Mouse (Mus musculus) liver, embryonic 16.5 days (tissue): ENCODE measurements at regions not wholly inside any gene's neighbourhood (a gene's known extent, or its start where the extent isn't known, plus 50 kb on each side); places are given as distances from the start of the nearest gene placed in this dataset.
A peak's percentile ranks its signal among the peaks of the same experiment; 100 is the strongest.

Source experiments
- ATAC-seq: fragments of 200-750 bp; cut with Nextera tagmentation; 2 replicates; pipeline ENCODE4 v1.8.0; 2017; ENCODE audit warnings: low read depth, mild to moderate bottlenecking, moderate number of reproducible peaks, moderate library complexity
- H3K27ac ChIP-seq: fragments of 300-500 bp; sonication (generic); 2 replicates; pipeline ENCODE4 v1.5.1; 2014; ENCODE audit warnings: mild to moderate bottlenecking, low read length
- H3K27me3 ChIP-seq: fragments of 300-500 bp; sonication (generic); 2 replicates; pipeline ENCODE4 v1.6.1; 2014; ENCODE audit warnings: low read depth, low read length, mixed read lengths; ENCODE audit not compliant: control insufficient read depth, insufficient read depth
- H3K36me3 ChIP-seq: fragments of 300-500 bp; sonication (generic); 2 replicates; pipeline ENCODE4 v1.6.1; 2014; ENCODE audit warnings: mild to moderate bottlenecking; ENCODE audit not compliant: control insufficient read depth, insufficient read depth
- H3K4me1 ChIP-seq: fragments of 300-500 bp; sonication (generic); 2 replicates; pipeline ENCODE4 v1.6.1; 2014; ENCODE audit warnings: low read depth, low read length, mixed read lengths; ENCODE audit not compliant: control insufficient read depth
- H3K4me2 ChIP-seq: fragments of 300-500 bp; sonication (generic); 2 replicates; pipeline ENCODE4 v1.6.1; 2014; ENCODE audit warnings: low read depth, low read length, mixed read lengths
- H3K4me3 ChIP-seq: fragments of 300-500 bp; sonication (generic); 2 replicates; pipeline ENCODE4 v1.5.1; 2014; ENCODE audit warnings: low read depth, mild to moderate bottlenecking, low read length
- H3K9ac ChIP-seq: fragments of 300-500 bp; sonication (generic); 2 replicates; pipeline ENCODE4 v1.6.1; 2014; ENCODE audit warnings: low read depth, low read length
- H3K9me3 ChIP-seq: fragments of 300-500 bp; sonication (generic); replicated peaks from 2 replicates; pipeline ENCODE4 v1.6.1; 2016; ENCODE audit warnings: low read length; ENCODE audit not compliant: control insufficient read depth
- WGBS: fragments of 180-500 bp; shearing (Covaris S2); extraction: QIAGEN DNeasy Blood & Tissue Kit; methylation state at CpG from one replicate; pipeline ENCODE4 v1.1.7; 2014; ENCODE audit not compliant: insufficient replicate concordance; 5-methylcytosine and 5-hydroxymethylcytosine counted together

DNA sequence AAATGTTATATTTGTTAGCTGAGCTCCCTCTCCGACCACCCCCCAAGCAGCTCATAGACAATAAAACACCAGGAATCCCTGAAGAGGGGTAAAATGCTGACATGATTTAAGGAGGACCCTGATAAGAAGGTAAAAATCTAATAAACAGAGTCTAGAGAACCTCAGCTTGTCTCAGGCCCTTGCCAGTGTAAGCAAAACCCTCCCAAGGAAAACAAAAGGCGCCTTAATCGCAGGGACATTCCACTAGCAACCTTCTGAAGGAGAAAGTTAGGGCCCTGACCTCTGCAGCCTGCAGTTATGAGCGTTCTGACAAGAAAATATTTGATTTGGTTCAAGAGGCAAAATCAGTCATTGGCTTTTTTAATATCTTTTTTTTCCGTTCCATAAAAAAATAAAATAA, 212.2 kb downstream of the Gm10295 start:
- H3K9me3 ChIP-seq: no peaks in the 10 kb centered on the region
- no peaks in the 10 kb centered on the region for H3K4me1 ChIP-seq
- no peak overlapping the region for H3K27ac ChIP-seq
- H3K9ac ChIP-seq: no peak overlapping the region
- H3K27me3 ChIP-seq: no peaks in the 10 kb centered on the region
- H3K4me2 ChIP-seq: no peak overlapping the region
- no peak overlapping the region for H3K4me3 ChIP-seq
- ATAC-seq: no peak
- WGBS: 48% methylated on average over 5 of the region's 5 CpGs
- no peaks in the 10 kb centered on the region for H3K36me3 ChIP-seq

DNA sequence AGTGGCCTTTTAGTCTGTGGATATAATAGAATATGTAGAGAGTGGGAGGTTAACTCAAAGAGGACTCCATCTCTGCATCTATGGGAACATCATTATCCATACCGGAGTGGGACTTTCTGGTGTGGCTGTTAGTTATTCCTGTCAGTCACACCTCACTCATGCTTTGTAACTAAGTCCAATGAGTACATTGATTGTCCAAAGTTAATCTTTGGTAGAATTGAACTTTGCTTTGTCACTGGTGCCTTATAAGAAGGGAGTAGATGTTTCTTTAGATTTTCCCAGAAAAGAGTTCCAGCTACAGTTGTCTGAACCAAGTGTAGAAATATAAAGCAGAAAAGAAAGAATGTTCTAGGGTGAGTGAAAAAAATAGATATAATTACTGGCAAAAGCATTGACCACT, 221.3 kb downstream of the Gm10295 start:
- ATAC-seq: peak; percentile 24; the same call in 1 of the 2 replicates
- Histone ChIP-seq H3K36me3 (no peaks in the 10 kb centered on the region), H3K27me3 (no peaks in the 10 kb centered on the region), H3K9me3 (no peaks in the 10 kb centered on the region), H3K4me1 (no peaks in the 10 kb centered on the region), H3K4me2 (no peak overlapping the region), H3K4me3 (no peak overlapping the region), H3K27ac (no peak overlapping the region), H3K9ac (no peak overlapping the region)
- 57% methylated on average over 1 of the region's 1 CpGs for WGBS

DNA sequence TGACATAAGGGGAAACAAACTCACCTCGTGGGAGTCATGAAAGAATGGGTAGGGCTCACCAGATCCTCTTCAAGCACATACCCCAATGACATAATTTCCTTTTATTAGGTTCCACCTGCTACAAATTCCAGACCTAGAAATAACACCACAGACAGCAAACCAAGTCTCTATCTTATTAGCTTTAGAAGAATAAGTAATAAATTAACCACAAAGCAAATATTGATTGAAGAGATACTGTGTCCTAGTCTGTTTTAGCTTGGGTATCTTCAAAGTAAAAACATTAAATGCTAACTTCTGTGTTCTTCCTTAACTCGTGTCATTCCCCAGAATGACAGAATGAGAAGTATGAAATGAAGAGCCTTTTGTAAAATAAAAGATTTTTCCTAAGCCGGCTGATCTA, 222.4 kb downstream of the Gm10295 start:
- Histone ChIP-seq H3K9me3 (no peaks in the 10 kb centered on the region), H3K36me3 (no peaks in the 10 kb centered on the region), H3K27me3 (no peaks in the 10 kb centered on the region), H3K4me1 (no peaks in the 10 kb centered on the region), H3K4me3 (no peak overlapping the region), H3K9ac (no peak overlapping the region), H3K27ac (no peak overlapping the region), H3K4me2 (no peak overlapping the region)
- peak; percentile 67 for ATAC-seq
- WGBS: 37% methylated on average over 3 of the region's 3 CpGs

DNA sequence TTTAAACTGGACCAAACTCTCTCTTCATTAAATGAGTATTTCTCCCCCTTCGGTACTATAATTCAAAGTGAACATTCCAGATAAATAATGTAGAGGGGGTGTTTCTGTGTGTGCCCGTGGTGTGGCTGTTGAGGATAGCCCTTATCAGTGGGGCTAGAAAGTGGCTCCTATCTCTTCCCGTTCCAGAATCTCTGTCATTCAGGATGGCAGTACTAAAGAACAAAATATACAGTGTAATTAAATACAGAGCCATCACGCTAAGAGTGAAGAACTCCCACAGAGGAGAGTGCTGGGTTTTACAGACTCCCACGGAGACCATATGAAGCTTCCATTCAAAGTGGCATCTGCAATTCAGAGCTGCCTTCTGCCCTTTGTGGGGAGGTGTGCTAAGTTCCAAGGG, 229.8 kb downstream of the Gm10295 start:
- 39% methylated on average over 5 of the region's 5 CpGs for WGBS
- no peaks in the 10 kb centered on the region for H3K36me3 ChIP-seq
- H3K4me1 ChIP-seq: no peaks in the 10 kb centered on the region
- H3K4me3 ChIP-seq: no peak overlapping the region
- no peaks in the 10 kb centered on the region for H3K27me3 ChIP-seq
- H3K27ac ChIP-seq: no peak overlapping the region
- no peak for ATAC-seq
- H3K9me3 ChIP-seq: no peaks in the 10 kb centered on the region
- no peak overlapping the region for H3K4me2 ChIP-seq
- H3K9ac ChIP-seq: no peak overlapping the region

DNA sequence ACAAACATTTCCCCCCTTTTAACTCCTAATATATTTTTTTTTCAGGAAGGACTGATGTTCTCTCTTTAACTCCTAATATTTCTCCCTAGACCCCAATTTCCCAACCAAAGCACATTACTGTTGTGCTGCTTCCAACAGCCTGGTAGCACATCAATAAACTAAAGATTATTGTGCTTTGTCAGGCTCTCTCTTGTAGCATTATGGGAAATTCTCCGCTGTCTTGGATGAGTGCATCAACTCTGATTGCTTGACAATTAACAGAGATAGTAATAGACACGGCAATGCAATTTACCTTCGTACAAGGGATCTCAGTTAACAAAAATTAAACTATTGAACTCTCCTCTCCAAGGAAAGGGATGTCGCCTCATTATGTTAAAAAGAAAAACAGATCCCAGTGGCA, 230.3 kb downstream of the Gm10295 start:
- 67% methylated on average over 4 of the region's 4 CpGs for whole genome bisulfite sequencing
- Histone ChIP-seq H3K4me3 (no peak overlapping the region), H3K9me3 (no peaks in the 10 kb centered on the region), H3K4me1 (no peaks in the 10 kb centered on the region), H3K4me2 (no peak overlapping the region), H3K27me3 (no peaks in the 10 kb centered on the region), H3K9ac (no peak overlapping the region), H3K36me3 (no peaks in the 10 kb centered on the region), H3K27ac (no peak overlapping the region)
- ATAC-seq: no peak

DNA sequence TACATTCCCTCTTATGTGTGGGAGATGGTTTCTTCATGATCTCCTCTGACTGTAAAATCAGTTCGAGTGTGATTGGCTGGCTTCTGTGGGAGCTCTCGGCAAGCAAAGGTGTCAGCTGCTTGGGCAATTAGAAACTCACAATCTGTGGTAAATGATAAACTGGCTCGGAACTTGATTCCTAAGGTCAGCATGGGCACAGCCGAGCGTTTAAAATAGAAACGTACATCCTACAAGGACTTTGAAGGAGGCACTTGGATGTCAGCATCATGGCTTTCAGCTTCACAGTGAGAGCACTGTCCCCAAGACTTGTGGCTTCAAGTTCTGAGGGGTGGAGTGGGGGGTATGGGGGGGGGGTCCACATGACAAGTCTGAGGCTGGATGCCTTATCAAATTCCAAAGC, 231.3 kb downstream of the Gm10295 start:
- H3K9me3 ChIP-seq: no peaks in the 10 kb centered on the region
- no peak overlapping the region for H3K9ac ChIP-seq
- no peak for ATAC-seq
- no peaks in the 10 kb centered on the region for H3K4me1 ChIP-seq
- no peak overlapping the region for H3K4me2 ChIP-seq
- WGBS: 43% methylated on average over 6 of the region's 6 CpGs
- H3K27me3 ChIP-seq: no peaks in the 10 kb centered on the region
- no peak overlapping the region for H3K4me3 ChIP-seq
- no peaks in the 10 kb centered on the region for H3K36me3 ChIP-seq
- H3K27ac ChIP-seq: no peak overlapping the region

DNA sequence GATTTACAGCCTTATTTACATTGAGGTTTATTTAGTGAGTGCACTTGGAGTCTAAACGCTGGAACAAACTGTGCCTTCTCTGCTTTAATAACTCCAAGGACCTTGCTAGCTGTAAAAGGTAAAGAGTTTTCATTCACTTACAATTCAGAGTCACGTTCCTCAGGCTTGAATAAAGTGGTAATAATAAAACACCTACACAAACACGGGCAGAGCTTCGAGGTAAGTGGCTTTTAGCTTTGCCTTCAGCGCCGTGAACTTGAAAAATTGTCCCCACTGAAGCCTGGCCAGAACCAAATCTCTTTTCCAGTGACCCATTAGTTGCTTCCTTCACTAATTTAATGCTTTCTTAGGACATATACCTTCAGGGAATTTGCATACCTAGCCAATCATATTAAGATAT, 244.2 kb downstream of the Gm10295 start:
- ATAC-seq: no peak
- Histone ChIP-seq H3K36me3 (no peaks in the 10 kb centered on the region), H3K27me3 (no peaks in the 10 kb centered on the region), H3K4me1 (no peaks in the 10 kb centered on the region), H3K9ac (no peak overlapping the region), H3K9me3 (no peaks in the 10 kb centered on the region), H3K27ac (no peak overlapping the region), H3K4me2 (no peak overlapping the region), H3K4me3 (no peak overlapping the region)
- WGBS: 68% methylated on average over 6 of the region's 6 CpGs

DNA sequence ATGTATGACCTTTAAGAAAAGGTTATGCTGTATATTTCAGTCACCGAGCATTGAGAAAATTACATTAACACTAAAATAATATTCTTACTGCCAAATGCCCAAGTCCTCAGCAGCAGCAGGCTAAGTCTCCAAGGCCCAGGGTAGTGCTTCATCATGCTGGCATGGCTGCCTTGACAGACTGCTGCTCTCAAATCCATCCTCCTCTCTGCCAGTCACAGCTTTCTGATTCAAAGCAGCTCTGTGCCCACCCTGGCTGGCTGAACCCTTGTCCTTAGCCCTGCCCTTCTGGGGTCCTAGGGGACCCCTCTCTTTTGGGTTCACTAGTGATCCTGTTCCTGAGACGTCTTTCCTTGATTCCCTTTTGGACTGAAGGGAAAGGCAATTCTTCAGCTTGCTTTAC, 251.0 kb downstream of the Gm10295 start:
- WGBS: 61% methylated on average over 2 of the region's 2 CpGs
- no peak overlapping the region for H3K27ac ChIP-seq
- ATAC-seq: no peak
- no peak overlapping the region for H3K9ac ChIP-seq
- H3K27me3 ChIP-seq: no peaks in the 10 kb centered on the region
- no peak overlapping the region for H3K4me2 ChIP-seq
- H3K9me3 ChIP-seq: no peaks in the 10 kb centered on the region
- H3K36me3 ChIP-seq: no peaks in the 10 kb centered on the region
- H3K4me1 ChIP-seq: no peaks in the 10 kb centered on the region
- H3K4me3 ChIP-seq: no peak overlapping the region

DNA sequence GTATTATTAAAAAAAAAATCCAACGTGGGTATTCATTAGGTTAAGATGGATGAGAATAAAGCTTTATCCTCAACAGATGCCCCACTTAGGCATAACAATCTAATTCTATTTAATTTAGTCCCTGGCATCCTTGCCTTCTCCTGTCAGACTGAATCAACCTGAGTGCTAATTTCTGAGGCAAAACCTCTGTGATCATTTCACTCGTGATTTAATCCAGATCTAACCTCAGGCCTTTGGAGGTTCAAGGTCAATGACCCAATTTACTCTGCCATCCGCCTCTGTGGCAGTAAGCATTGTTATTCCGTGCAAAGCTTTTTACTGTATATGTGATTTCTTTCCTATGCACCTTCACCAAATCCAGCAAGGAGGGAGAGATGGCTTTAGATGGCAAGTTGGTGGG, 253.0 kb downstream of the Gm10295 start:
- Histone ChIP-seq H3K27me3 (no peaks in the 10 kb centered on the region), H3K36me3 (no peaks in the 10 kb centered on the region), H3K27ac (no peak overlapping the region), H3K9me3 (no peaks in the 10 kb centered on the region), H3K4me3 (no peak overlapping the region), H3K4me1 (no peaks in the 10 kb centered on the region; the same call in 1 of the 2 replicates), H3K9ac (no peak overlapping the region), H3K4me2 (no peak overlapping the region)
- ATAC-seq: no peak
- WGBS: 63% methylated on average over 4 of the region's 4 CpGs
